Mouse (Mus musculus) B cell, adult 2 months (primary cell): ENCODE data around the gene Tmem202.

Experiments used
- DNase-seq, 2 experiments: peaks; one replicate each; pipeline ENCODE4 v3.0.0; 2022

Gene Tmem202

DNA sequence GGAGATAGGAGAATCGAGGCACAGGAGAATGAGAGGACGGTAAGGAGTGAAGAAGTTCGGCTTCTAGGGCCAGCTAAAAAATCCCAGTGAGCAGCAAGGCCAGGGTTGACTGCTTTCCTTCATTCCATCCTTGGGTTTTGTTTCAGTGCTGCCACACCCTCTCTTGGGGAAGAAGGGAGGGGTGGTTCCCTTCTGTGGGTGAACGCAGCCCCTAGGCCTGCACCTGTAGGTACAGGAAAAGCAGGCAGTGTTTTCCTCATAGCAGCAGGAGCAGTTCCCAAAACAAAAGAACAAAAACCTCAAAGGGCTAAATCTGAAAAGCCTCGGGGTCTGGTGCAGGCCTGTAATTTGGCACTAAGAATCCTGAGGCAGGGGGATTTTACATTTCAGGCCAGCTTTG, 8.0 kb downstream of the Tmem202 start:
- DNase-seq = no peak

DNA sequence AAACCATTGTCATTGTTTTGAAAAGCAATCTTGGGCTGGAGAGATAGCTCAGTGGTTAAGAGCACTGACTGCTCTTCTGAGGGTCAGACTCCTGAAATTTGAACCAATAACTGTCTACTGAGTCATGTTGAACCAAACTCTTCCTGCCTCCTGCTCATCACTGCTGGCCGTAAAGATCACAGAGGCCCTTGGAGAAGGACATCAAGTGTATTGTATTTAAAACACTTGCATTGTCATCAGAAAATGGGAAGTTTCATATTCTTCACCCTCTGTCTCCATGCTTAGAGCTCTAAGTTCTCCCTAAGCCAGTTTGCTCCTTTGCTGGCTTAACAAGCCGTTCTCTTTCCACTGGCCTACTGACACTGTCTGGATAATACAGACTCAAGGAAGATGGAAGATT, 11.4 kb downstream of the Tmem202 start:
- DNase-seq = no peak

- DNase-seq = no peak
These were observed 12.1 kb downstream of the Tmem202 start for GRCm38 (mm10) chr9:59527580-59527979.

DNA sequence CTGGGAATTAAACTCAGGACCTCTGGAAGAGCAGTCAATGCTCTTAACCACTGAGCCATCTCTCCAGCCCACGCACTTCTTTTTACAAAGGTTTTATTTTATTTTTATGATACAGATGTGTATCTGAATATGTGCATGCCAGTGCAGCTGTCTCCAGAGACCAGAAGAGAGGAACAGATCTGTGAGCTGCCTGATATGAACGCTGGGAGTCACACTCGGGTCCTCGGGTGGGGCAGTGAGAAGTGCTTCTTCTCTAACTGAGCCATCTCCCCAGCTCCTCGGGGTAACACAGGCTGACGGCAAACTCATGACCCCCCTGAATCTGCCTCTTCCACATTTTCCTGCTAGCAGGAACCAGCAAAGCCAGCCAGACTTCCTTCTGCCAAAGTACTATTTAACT, 12.9 kb downstream of the Tmem202 start:
- DNase-seq = no peak

GRCm38 (mm10) chr9:59522906-59523305, 16.7 kb downstream of the Tmem202 start:
- no peak for DNase-seq

- no peak for DNase-seq
These were observed 20.3 kb downstream of the Tmem202 start for GRCm38 (mm10) chr9:59519396-59519795.

- DNase-seq = no peak
These were observed 20.7 kb downstream of the Tmem202 start for GRCm38 (mm10) chr9:59518976-59519375.

DNA sequence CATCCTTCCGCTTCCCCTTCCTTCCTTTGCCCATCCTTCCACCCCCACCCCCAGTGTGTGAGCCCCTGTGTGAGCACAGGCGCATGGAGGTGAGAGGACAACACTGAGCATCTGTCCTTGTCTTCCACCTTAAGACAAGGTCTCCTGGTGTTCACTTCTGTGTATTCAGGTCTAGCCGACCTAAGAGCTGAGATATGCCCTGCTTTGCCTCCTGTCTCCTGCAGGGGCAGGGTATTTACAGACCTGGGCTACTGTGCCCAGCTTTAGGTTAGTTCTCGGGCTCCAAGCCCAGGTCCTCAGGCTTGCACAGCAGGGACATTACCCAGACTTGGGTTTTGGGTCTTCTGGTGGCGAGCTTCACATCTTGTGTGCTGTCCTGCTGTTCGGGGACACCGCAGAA, 22.5 kb downstream of the Tmem202 start:
- peak; percentile 19 to 25 for DNase-seq

DNA sequence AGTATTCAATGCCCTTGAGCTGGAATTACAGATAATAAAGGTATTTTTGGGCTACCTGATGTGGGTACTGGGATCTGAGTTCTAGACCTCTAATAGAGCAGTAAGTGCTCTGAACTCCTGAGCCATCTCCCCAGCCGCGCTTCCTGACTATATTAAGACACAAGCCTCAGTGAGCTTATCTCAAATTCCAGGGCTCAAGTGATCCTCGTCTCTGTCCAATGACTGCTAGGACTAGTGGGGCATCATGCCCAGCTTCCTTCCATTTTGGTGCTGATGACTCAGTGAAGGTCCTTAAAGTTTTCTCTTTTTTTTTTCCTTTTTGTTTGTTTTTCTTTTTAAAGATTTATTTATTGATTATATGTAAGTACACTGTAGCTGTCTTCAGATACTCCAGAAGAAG, 24.6 kb downstream of the Tmem202 start:
- no peak for DNase-seq

GRCm38 (mm10) chr9:59512381-59512780, 27.3 kb downstream of the Tmem202 start:
- DNase-seq = no peak

- DNase-seq = no peak
These were observed 31.5 kb downstream of the Tmem202 start for GRCm38 (mm10) chr9:59508146-59508545.

DNA sequence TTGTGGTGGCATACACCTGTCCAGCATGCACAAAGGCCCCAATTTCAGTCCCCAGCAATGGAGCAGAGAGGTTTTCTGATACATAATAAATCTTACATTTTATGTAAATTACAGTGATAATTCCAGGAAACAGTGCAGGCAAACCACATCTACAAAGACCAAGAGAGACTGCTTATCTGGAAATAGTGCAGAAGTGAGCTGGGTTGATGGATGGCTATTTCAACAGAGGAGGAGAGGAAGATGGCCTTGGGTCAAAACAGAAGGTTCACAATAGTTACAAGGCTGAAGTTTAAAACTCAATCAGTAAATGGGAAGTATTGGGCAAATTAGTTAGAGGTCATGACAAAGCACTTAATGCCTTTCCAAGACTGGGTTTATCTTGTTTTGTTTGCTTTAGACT, 52.3 kb downstream of the Tmem202 start:
- no peak for DNase-seq

DNA sequence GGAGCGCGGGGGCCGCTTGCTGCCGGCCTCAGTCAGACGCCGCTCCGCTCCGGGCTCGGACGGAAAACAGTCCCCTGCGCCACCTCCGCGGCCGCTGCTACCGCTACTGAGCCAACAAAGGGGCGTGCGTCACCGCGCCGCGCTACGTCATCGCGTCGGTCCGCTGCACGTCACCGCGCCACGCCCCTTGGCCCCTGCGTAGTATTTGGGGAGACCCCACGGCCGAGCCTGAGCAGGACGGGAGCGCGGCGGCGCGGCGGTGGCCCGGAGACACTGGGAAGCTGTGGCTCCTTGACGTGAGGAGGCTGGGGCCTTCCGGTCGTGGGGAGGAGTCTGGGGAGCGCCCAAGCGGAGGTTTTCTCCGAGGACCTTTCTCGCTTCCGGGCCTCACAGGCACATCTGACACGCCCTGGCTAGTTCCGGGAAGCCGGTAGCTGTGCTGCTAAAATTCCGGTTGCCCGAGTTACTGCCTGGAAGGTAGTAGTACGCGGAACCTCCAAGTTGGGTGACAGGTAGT, 53.0 kb downstream of the Tmem202 start, which contains the start of gene Arih1:
Gene Arih1 (minus strand): TSS at position 70 of the 517 bp plus-strand sequence.
- peak; percentile 99 for DNase-seq

- no peak for DNase-seq
These were observed 53.5 kb downstream of the Tmem202 start for GRCm38 (mm10) chr9:59486076-59486518.

- peak; percentile 73 to 76 for DNase-seq
These were observed 54.1 kb downstream of the Tmem202 start for GRCm38 (mm10) chr9:59485511-59486075.

- DNase-seq = no peak
These were observed 54.9 kb downstream of the Tmem202 start for GRCm38 (mm10) chr9:59484760-59485159.

GRCm38 (mm10) chr9:59482419-59482818, 57.2 kb downstream of the Tmem202 start:
- DNase-seq = peak; percentile 77 to 79

GRCm38 (mm10) chr9:59476617-59477016, 63.0 kb downstream of the Tmem202 start:
- no peak for DNase-seq

- DNase-seq = no peak
These were observed 64.8 kb downstream of the Tmem202 start for GRCm38 (mm10) chr9:59474838-59475237.

GRCm38 (mm10) chr9:59473171-59473570, 66.5 kb downstream of the Tmem202 start:
- DNase-seq = no peak

- no peak for DNase-seq
These were observed 70.2 kb downstream of the Tmem202 start for GRCm38 (mm10) chr9:59469446-59469845.
